Mouse (Mus musculus) neutrophil, adult 65 days (primary cell): ENCODE results near the gene Exoc3l2. TPM values are rescaled to one million over a fixed set of nuclear protein-coding genes. Genes with fewer than 3 reads are reported as not detected.

ENCODE experiments used
- total RNA-seq: library from RNA; stranded (reverse); gene quantifications from 2 replicates; pipeline ENCODE4 v1.2.4, GENCODE M21; 2023

Exoc3l2 gene
- 0.59 and 0.60 TPM in 2 replicates for total RNA-seq

GRCm38 (mm10) chr7:19462884-19463381 is at the start of gene Exoc3l2:
Gene Exoc3l2, plus strand, starts transcription at chr7:19463331.

DNA sequence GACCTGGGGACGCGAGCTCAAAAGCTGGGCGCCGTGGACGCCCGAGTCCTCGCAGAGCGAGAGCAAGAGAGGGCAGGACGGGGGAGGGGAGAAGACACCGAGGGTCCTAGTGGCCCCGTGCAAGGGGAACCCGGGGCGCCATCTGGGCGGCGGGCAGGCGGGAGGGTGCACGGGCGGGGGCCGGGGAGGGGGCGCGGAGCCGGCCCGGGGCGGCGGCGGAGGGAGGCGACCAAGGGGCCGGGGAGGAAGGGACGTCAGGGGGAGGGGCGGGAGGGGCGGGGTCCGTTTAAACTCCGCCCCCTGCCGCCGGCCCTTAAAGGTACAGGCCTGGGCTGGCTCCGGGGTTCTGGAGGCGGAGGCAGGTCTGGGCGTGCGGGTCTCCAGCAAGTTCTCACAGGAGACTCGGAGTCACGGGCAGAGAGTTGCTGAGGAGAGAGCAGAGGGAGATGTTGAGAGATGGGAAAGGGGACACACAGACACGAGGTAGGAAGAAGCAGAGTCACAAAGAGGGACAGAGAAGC is 4.5 kb upstream of the Exoc3l2 start, which contains the start of gene Mark4:
Mark4 (minus strand) TSS at position 231 of the 521 bp plus-strand sequence.

DNA sequence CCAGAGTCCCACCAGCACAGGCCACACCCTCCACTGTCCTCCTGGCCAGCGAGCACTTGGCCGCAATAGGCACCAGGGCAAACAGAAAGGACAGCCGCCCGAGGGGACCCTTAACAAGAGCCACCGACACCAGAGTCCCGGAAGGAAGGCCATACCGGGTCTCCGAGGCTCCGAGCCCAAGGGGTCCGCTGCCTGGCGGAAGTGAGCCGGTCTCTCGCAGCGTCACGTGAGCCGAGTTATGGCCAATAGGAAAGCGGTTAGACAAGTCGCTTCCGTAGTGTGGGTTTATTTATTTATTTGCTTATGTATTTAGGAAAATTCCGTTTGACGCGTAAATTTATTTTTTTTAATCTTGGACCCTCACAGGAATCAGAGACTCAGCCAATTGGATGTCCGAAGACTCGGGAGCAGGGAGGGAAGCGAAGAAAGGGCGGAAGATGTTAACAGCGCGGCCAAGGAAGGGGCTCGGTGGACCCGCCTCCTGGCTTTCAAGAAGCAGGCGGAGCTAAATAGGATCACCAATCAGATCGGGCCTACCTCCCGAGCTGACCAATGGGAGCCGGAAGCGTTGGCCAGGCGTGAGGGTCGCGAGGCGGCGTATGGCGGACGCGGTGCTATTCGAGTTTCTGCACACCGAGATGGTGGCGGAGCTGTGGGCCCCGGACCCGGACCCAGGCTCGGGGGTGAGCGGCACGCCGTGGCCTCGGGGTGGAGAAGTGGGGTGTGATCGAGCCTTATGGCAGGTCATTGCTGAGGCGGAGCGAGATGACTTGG is 45.2 kb downstream of the Exoc3l2 start, which contains the start of the genes Bloc1s3 and Trappc6a:
Bloc1s3 (minus strand) TSS at position 218 of the 774 bp plus-strand sequence.
Trappc6a (plus strand) TSS at position 246 of the 774 bp plus-strand sequence.

GRCm38 (mm10) chr7:19517652-19518365 is 54.7 kb downstream of the Exoc3l2 start, which contains the start of gene Nkpd1:
Gene Nkpd1, plus strand, starts transcription at chr7:19517838.

Other genes with a start within 250 kb of the Exoc3l2 start
- 23.2 and 33.0 TPM in 2 replicates for gene Opa3, start 235.0 kb upstream of the Exoc3l2 start, total RNA-seq
- 743 and 770 TPM in 2 replicates for gene Vasp, start 191.5 kb upstream of the Exoc3l2 start, total RNA-seq
- 1.2 TPM in 2 replicates for gene Ppm1n, start 183.3 kb upstream of the Exoc3l2 start, total RNA-seq
- not detected in 2 replicates for gene Rtn2, start 180.7 kb upstream of the Exoc3l2 start, total RNA-seq
- gene Fosb, start 153.3 kb upstream of the Exoc3l2 start, total RNA-seq, result 1,152 and 1,682 TPM in 2 replicates
- 17.8 and 28.2 TPM in 2 replicates for gene Ercc1, start 118.6 kb upstream of the Exoc3l2 start, total RNA-seq
- gene Cd3eap, start 103.8 kb upstream of the Exoc3l2 start, total RNA-seq, result 5.3 TPM in 2 replicates
- 3.0 and 3.8 TPM in 2 replicates for gene Ppp1r13l, start 103.6 kb upstream of the Exoc3l2 start, total RNA-seq
- gene Ercc2, start 81.3 kb upstream of the Exoc3l2 start, total RNA-seq, result 15.4 and 19.1 TPM in 2 replicates
- 0.27 TPM in 1 of 2 replicates, not detected in the other for gene Klc3, start 59.2 kb upstream of the Exoc3l2 start, total RNA-seq
- 0.86 and 2.3 TPM in 2 replicates for gene Ckm, start 58.6 kb upstream of the Exoc3l2 start, total RNA-seq
- gene Mark4, start 4.5 kb upstream of the Exoc3l2 start, total RNA-seq, result 29.7 and 32.2 TPM in 2 replicates
- gene Bloc1s3, start 45.0 kb downstream of the Exoc3l2 start, total RNA-seq, result 9.0 and 9.5 TPM in 2 replicates
- 16.0 and 21.7 TPM in 2 replicates for gene Trappc6a, start 45.1 kb downstream of the Exoc3l2 start, total RNA-seq
- gene Nkpd1, start 54.5 kb downstream of the Exoc3l2 start, total RNA-seq, result not detected in 2 replicates
- gene Ppp1r37, start 99.7 kb downstream of the Exoc3l2 start, total RNA-seq, result 36.2 and 46.8 TPM in 2 replicates
- 2.4 and 2.6 TPM in 2 replicates for gene Zfp296, start 114.0 kb downstream of the Exoc3l2 start, total RNA-seq
- 43.7 and 47.4 TPM in 2 replicates for gene Gemin7, start 114.3 kb downstream of the Exoc3l2 start, total RNA-seq
- gene Clasrp, start 141.2 kb downstream of the Exoc3l2 start, total RNA-seq, result 42.9 and 53.0 TPM in 2 replicates
- gene Relb, start 166.1 kb downstream of the Exoc3l2 start, total RNA-seq, result 36.5 and 42.9 TPM in 2 replicates
- 48.4 and 60.5 TPM in 2 replicates for gene Clptm1, start 201.7 kb downstream of the Exoc3l2 start, total RNA-seq
- 25.3 and 48.0 TPM in 2 replicates for gene Apoc2, start 214.6 kb downstream of the Exoc3l2 start, total RNA-seq
- not detected in 2 replicates for gene Gm44805, start 218.1 kb downstream of the Exoc3l2 start, total RNA-seq
- gene Apoc4, start 218.1 kb downstream of the Exoc3l2 start, total RNA-seq, result not detected in 2 replicates
- 2.2 TPM in 1 of 2 replicates, not detected in the other for gene Apoc1, start 229.3 kb downstream of the Exoc3l2 start, total RNA-seq
- gene Apoe, start 235.9 kb downstream of the Exoc3l2 start, total RNA-seq, result 21.5 and 32.6 TPM in 2 replicates